Mouse (Mus musculus) hindbrain, embryonic 10.5 days (tissue): ENCODE measurements around the gene Klrg2. TPM values are rescaled to one million over a fixed set of nuclear protein-coding genes. Genes with fewer than 3 reads are reported as not detected.
A peak's percentile ranks its signal among the peaks of the same experiment; 100 is the strongest.

Source experiments
- DNase-seq: peaks from one replicate; pipeline ENCODE4 v3.0.0-alpha.2; 2017; ENCODE audit warnings: low spot score
- H3K27ac ChIP-seq: fragments of 300-500 bp; sonication (generic); 2 replicates; pipeline ENCODE4 v1.5.1; 2016; ENCODE audit warnings: mild to moderate bottlenecking, moderate library complexity
- H3K27me3 ChIP-seq: fragments of 300-500 bp; sonication (generic); 2 replicates; pipeline ENCODE4 v1.6.1; 2016; ENCODE audit warnings: mild to moderate bottlenecking; ENCODE audit not compliant: poor library complexity, insufficient read depth, severe bottlenecking
- H3K36me3 ChIP-seq: fragments of 300-500 bp; sonication (generic); 2 replicates; pipeline ENCODE4 v1.6.1; 2016; ENCODE audit warnings: mild to moderate bottlenecking, moderate library complexity
- H3K4me1 ChIP-seq: fragments of 300-500 bp; sonication (generic); replicated peaks from 2 replicates; pipeline ENCODE4 v1.6.1; 2016; ENCODE audit warnings: mild to moderate bottlenecking
- H3K4me3 ChIP-seq: fragments of 300-500 bp; sonication (generic); 2 replicates; pipeline ENCODE4 v1.5.1; 2016; ENCODE audit warnings: mild to moderate bottlenecking, moderate library complexity
- H3K9me3 ChIP-seq: fragments of 300-500 bp; sonication (generic); 2 replicates; pipeline ENCODE4 v1.6.1; 2016; ENCODE audit warnings: mild to moderate bottlenecking, moderate library complexity
- WGBS: fragments of 180-500 bp; shearing (Covaris S2); methylation state at CpG from one replicate; pipeline ENCODE4 v1.1.7; 2016; 5-methylcytosine and 5-hydroxymethylcytosine counted together
- polyA plus RNA-seq: library from polyadenylated mRNA; unstranded; fragments of >200 nt; fragmentation: Nextera tagmentation; extraction: Ambion mirVana; gene quantifications from 2 replicates; pipeline ENCODE4 v1.2.1, GENCODE M21; 2016

The Klrg2 gene
- polyA plus RNA-seq, 1 experiment from 2014 or later, result 0.14 TPM

- Histone ChIP-seq H3K27ac (no peak overlapping the region), H3K9me3 (no peaks in the 10 kb centered on the region), H3K36me3 (peaks cover 53% of the 10 kb centered on the region), H3K4me1 (no peaks in the 10 kb centered on the region), H3K4me3 (no peak overlapping the region), H3K27me3 (no peaks in the 10 kb centered on the region)
- 93% methylated on average over 1 of the region's 1 CpGs for WGBS
- DNase-seq, result no peak
Measured at GRCm38 (mm10) chr6:38624439-38624838, 12.6 kb downstream of the Klrg2 start.

DNA sequence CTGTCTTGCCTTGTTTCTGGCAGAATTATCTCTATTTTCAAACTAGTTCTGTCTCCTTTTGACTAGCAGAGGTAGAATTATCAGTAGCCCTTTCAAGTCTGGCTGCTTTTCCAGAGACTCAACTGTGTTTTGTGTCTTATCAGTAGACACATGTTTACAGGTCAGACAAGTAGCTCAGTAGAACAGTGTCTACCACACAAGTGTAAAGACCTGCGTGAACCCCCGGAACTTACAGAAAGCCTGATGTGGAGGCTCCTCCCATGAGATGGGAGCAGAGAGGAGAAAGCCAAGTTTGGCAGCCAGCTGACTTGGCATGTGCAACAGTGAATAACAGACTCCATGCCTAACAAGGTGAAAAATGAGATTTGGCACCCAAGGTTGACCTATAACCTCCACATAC lies 13.6 kb downstream of the Klrg2 start:
- H3K27me3 ChIP-seq, result no peaks in the 10 kb centered on the region
- H3K9me3 ChIP-seq, result 0 out of 2 replicates have a peak, but pooled peaks cover 3% of the 10 kb centered on the region
- peak; percentile 2 for DNase-seq
- no peaks in the 10 kb centered on the region for H3K4me1 ChIP-seq
- H3K27ac ChIP-seq, result no peak overlapping the region
- peaks cover 62% of the 10 kb centered on the region for H3K36me3 ChIP-seq
- 98% methylated on average over 2 of the region's 2 CpGs for WGBS
- H3K4me3 ChIP-seq, result no peak overlapping the region

DNA sequence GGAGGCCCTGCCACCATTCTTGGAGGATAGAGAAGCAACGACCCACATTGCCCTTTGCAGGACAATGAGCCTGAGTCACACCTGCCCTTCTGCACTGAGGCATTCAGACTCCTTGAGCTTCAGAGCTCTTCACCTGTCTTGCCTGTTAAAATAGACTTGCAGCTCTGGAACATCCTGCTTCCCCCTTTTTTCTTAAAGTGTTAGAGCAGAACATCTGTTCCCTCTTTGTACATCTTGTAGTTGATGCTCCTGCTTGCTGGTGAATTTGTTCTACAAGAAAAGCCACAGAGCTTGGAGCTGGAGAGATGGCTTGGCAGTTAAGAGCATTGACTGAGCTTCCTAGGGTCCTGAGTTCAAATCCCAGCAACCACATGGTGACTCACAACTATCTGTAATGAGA lies 14.6 kb downstream of the Klrg2 start:
- no peaks in the 10 kb centered on the region for H3K27me3 ChIP-seq
- peak; percentile 1 for DNase-seq
- H3K4me1 ChIP-seq, result no peaks in the 10 kb centered on the region

GRCm38 (mm10) chr6:38609892-38610291 lies 27.1 kb downstream of the Klrg2 start:
- 93% methylated on average over 2 of the region's 2 CpGs for WGBS
- H3K27me3 ChIP-seq, result no peaks in the 10 kb centered on the region
- no peak overlapping the region for H3K4me3 ChIP-seq
- H3K4me1 ChIP-seq, result no peaks in the 10 kb centered on the region
- H3K9me3 ChIP-seq, result no peaks in the 10 kb centered on the region
- H3K36me3 ChIP-seq, result peaks cover 88% of the 10 kb centered on the region
- H3K27ac ChIP-seq, result no peak overlapping the region
- no peak for DNase-seq

More for the DNA sequence above, 14.6 kb downstream of the Klrg2 start:
- H3K27ac ChIP-seq, result no peak overlapping the region
- peaks cover 66% of the 10 kb centered on the region for H3K36me3 ChIP-seq
- H3K9me3 ChIP-seq, result peaks cover 10% of the 10 kb centered on the region; the same call in 1 of the 2 replicates
- no peak overlapping the region for H3K4me3 ChIP-seq
- WGBS, result 93% methylated on average over 1 of the region's 1 CpGs

- Histone ChIP-seq H3K27ac (no peak overlapping the region), H3K36me3 (peaks cover 95% of the 10 kb centered on the region), H3K4me1 (no peaks in the 10 kb centered on the region), H3K4me3 (no peak overlapping the region), H3K9me3 (no peaks in the 10 kb centered on the region), H3K27me3 (no peaks in the 10 kb centered on the region)
- 92% methylated on average over 4 of the region's 4 CpGs for WGBS
- no peak for DNase-seq
Measured at GRCm38 (mm10) chr6:38597481-38597880, 39.6 kb downstream of the Klrg2 start.

DNA sequence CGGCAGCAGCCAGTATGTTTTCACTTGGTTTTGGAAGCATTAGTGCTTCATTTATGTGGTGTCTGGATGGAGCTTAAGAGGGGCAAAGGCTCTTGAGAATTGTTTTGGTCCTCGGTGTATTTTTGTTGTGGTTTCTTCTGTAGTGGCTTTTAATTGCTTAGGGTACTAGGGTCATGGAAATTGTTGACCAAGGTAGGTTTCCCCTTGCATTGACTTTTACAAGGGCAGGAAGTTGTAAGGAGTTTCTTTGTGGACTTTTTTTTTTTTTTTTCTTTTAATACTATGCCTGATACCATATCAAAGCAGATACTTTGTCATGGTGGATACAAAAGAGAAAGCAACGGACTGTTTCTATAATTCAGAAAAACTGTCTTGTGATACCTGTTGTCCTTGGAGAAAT lies 55.3 kb downstream of the Klrg2 start:
- DNase-seq, result no peak
- 93% methylated on average over 3 of the region's 3 CpGs for WGBS
- Histone ChIP-seq H3K4me1 (no peaks in the 10 kb centered on the region), H3K4me3 (no peak overlapping the region), H3K9me3 (no peaks in the 10 kb centered on the region), H3K27ac (no peak overlapping the region), H3K36me3 (peaks cover 92% of the 10 kb centered on the region), H3K27me3 (no peaks in the 10 kb centered on the region)

DNA sequence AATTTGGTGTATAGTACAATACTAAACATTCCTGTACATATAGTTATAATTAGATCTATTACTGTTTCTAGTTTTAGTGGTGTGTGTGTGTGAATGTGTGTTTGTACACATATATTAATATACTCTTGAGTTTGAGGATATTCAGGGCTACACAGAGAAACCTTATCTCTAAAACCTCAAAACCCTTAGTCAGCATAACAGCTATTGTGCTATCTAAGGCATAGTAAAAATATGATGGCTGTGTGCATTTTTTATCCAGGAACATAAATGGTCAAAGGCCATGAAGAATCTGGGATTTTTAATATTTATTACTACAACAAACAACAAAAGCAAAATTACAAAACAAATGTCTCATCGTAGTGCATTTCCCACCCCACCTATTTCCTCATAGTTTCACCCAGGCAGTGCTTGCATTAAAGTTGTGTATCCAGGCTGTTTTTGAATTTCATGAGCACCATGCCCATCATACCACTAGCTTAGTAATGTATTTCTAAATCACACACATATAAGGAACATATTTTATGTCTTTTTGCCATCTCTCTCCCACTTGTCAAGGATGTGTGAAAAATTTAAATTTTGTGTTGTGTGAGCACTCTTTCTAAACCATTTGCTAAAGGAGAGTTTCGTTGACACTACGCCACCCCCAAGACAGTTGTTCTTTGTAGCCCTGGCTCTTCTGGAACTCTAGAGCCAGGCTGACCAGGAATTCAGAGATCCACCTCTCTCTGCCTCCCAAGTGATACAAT lies 56.8 kb downstream of the Klrg2 start:
- no peak for DNase-seq
- Histone ChIP-seq H3K27me3 (no peaks in the 10 kb centered on the region), H3K9me3 (no peaks in the 10 kb centered on the region), H3K4me1 (no peaks in the 10 kb centered on the region), H3K4me3 (no peak overlapping the region), H3K27ac (no peak overlapping the region), H3K36me3 (peaks cover 90% of the 10 kb centered on the region)
- WGBS, result 95% methylated on average over 3 of the region's 3 CpGs

GRCm38 (mm10) chr6:38576096-38576495 lies 60.9 kb downstream of the Klrg2 start:
- no peaks in the 10 kb centered on the region for H3K27me3 ChIP-seq
- H3K9me3 ChIP-seq, result no peaks in the 10 kb centered on the region
- H3K36me3 ChIP-seq, result peaks cover 95% of the 10 kb centered on the region
- no peaks in the 10 kb centered on the region for H3K4me1 ChIP-seq
- DNase-seq, result no peak
- no peak overlapping the region for H3K27ac ChIP-seq
- no peak overlapping the region for H3K4me3 ChIP-seq
- 84% methylated on average over 2 of the region's 2 CpGs for WGBS

Other genes with a start within 250 kb of the Klrg2 start
- 15.4 and 16.6 TPM in 2 replicates for gene Ubn2, start 203.3 kb downstream of the Klrg2 start, polyA plus RNA-seq
- gene Fmc1, start 103.7 kb downstream of the Klrg2 start, polyA plus RNA-seq, result 121 and 131 TPM in 2 replicates
- 32.7 and 36.5 TPM in 2 replicates for gene Luc7l2, start 85.9 kb downstream of the Klrg2 start, polyA plus RNA-seq
- gene Clec2l, start 25.8 kb upstream of the Klrg2 start, polyA plus RNA-seq, result 1.1 and 1.7 TPM in 2 replicates
- 1.1 and 1.9 TPM in 2 replicates for gene Tbxas1, start 238.2 kb upstream of the Klrg2 start, polyA plus RNA-seq
- gene Hipk2, start 238.9 kb upstream of the Klrg2 start, polyA plus RNA-seq, result 28.5 and 29.6 TPM in 2 replicates